Comparison of ENCODE assay signal across 8 mouse cellular contexts in genomic region chr5:148293346-148293745, GRCm38 (mm10).
DNase-seq lines count a peak whose midpoint lies in the region; ATAC-seq lines count a peak whose summit lies in the region.

No protein-coding gene starts in this region.

- no peak overlapping the region for H3K4me2 ChIP-seq in forebrain, embryonic 11.5 days (ENCODE audit: low read depth, low read length, severe bottlenecking)
- H3K4me2 ChIP-seq in forebrain, embryonic 16.5 days (ENCODE audit: low read length): no peak overlapping the region
- no peak overlapping the region for H3K4me2 ChIP-seq in liver, embryonic 12.5 days

- H3K36me3 ChIP-seq in forebrain, embryonic 11.5 days (ENCODE audit: control insufficient read depth, insufficient read depth, low read length): no peaks in the 10 kb centered on the region
- peaks cover 5% of the 10 kb centered on the region; the same call in 1 of the 2 replicates for H3K36me3 ChIP-seq in forebrain, embryonic 16.5 days (ENCODE audit: control insufficient read depth, insufficient read depth)
- no peaks in the 10 kb centered on the region for H3K36me3 ChIP-seq in liver, embryonic 12.5 days

- H3K4me3 ChIP-seq in forebrain, embryonic 11.5 days (ENCODE audit: low read depth, low read length): no peak overlapping the region
- H3K4me3 ChIP-seq in forebrain, embryonic 16.5 days (replicated peaks; ENCODE audit: low read length): no peak overlapping the region
- no peak overlapping the region for H3K4me3 ChIP-seq in liver, embryonic 12.5 days

- H3K27me3 ChIP-seq in forebrain, embryonic 11.5 days (ENCODE audit: control insufficient read depth, insufficient read depth, low read length): no peaks in the 10 kb centered on the region
- no peaks in the 10 kb centered on the region for H3K27me3 ChIP-seq in forebrain, embryonic 16.5 days (replicated peaks; ENCODE audit: control insufficient read depth, insufficient read depth, low read length)
- H3K27me3 ChIP-seq in liver, embryonic 12.5 days (replicated peaks): no peaks in the 10 kb centered on the region

- no peaks in the 10 kb centered on the region for H3K4me1 ChIP-seq in forebrain, embryonic 11.5 days (replicated peaks; ENCODE audit: control insufficient read depth, insufficient read depth, low read length)
- peaks cover 5% of the 10 kb centered on the region for H3K4me1 ChIP-seq in forebrain, embryonic 16.5 days (replicated peaks; ENCODE audit: control insufficient read depth, insufficient read depth, low read length)
- no peaks in the 10 kb centered on the region for H3K4me1 ChIP-seq in liver, embryonic 12.5 days

- H3K9ac ChIP-seq in forebrain, embryonic 11.5 days (ENCODE audit: low read length): no peak overlapping the region
- no peak overlapping the region for H3K9ac ChIP-seq in forebrain, embryonic 16.5 days (replicated peaks; ENCODE audit: low read depth, low read length)
- no peak overlapping the region for H3K9ac ChIP-seq in liver, embryonic 12.5 days

- H3K27ac ChIP-seq in forebrain, embryonic 11.5 days (ENCODE audit: low read depth, low read length): no peak overlapping the region
- H3K27ac ChIP-seq in forebrain, embryonic 16.5 days (ENCODE audit: low read length): no peak overlapping the region
- H3K27ac ChIP-seq in liver, embryonic 12.5 days: no peak overlapping the region

- peak; percentile 62 for DNase-seq in forebrain, embryonic 11.5 days (ENCODE audit: low spot score)
- peak; percentile 23 for DNase-seq in liver
- DNase-seq in ZHBTc4 (ENCODE audit: low read depth, low spot score): peak; percentile 89
- DNase-seq in lung, postnatal 10 days: peak; percentile 16
- no peak for DNase-seq in ovary, postnatal 14 days (ENCODE audit: low spot score)
- DNase-seq in layer of hippocampus, adult 18-20 months (ENCODE audit: low spot score in 2 of 2): no peak

- ATAC-seq in forebrain, embryonic 11.5 days (replicated peaks; ENCODE audit: low FRiP score): no peak
- no peak for ATAC-seq in forebrain, embryonic 16.5 days
- no peak for ATAC-seq in liver, embryonic 12.5 days

- H3K9me3 ChIP-seq in forebrain, embryonic 11.5 days (ENCODE audit: control insufficient read depth, low read length): no peaks in the 10 kb centered on the region
- H3K9me3 ChIP-seq in forebrain, embryonic 16.5 days (ENCODE audit: control insufficient read depth, low read length): no peaks in the 10 kb centered on the region
- 0 out of 2 replicates have a peak, but pooled peaks cover 10% of the 10 kb centered on the region for H3K9me3 ChIP-seq in liver, embryonic 12.5 days (replicated peaks)

- WGBS in forebrain, embryonic 11.5 days: 81% methylated on average over 7 of the region's 7 CpGs
- 86% methylated on average over 7 of the region's 7 CpGs for WGBS in forebrain, embryonic 16.5 days
- 73% methylated on average over 7 of the region's 7 CpGs for WGBS in liver, embryonic 12.5 days (ENCODE audit: insufficient replicate concordance)

Comparison
In these comparisons a context has a peak if more than half of its experiments do, and no peak if none do; other contexts are left out.
1. DNase-seq: peak in forebrain, embryonic 11.5 days (single experiment), liver (single experiment), ZHBTc4 (single experiment) and lung, postnatal 10 days (single experiment); none in ovary, postnatal 14 days (single experiment) and layer of hippocampus, adult 18-20 months (0 of 2).